Mouse (Mus musculus): ENCODE data around the gene Gbp4.
"Not testable (repeated sequence)": the region's sequence is repeated elsewhere in the genome, so short reads cannot be mapped to it uniquely, and the experiment has no call there.

DNA sequence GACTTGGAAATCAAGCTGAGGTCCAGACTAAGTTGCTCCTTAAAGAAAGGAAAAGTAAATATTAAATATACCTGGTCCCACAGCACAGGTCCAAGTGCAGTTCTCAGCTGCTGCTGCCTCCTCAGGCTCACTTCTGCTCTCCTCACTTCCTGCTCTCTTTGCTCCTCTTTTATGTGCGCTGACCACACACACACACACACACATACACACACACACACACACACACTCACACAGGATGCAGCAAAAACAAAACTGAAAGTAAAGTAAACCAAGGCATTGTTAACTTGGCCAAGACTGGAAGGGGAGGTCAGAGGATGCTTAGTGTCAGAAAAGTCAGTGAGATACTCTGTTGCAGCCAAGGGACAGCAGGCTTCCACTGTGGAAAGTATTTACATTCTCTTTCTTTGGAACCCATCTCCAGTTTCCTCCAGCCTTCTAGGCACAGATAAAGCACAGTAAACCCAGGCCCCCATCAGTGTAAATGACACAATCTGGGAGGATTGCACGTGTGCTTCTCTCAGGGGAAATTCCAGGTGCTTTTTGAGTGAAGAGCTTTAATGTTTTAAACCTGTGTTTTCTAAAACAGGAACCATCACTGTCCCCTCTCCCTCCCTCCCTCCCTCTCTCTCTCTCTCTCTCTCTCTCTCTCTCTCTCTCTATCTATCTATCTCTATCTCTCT is at the start of gene Gbp4, which contains the start of the genes Gbp9 and Gbp8:
- peak; percentile 60 for TF ChIP-seq EP300 (IDR thresholded peaks at IDR 0.05; ENCODE audit: low read length)
- not testable (repeated sequence) for TF ChIP-seq JUN (IDR thresholded peaks at IDR 0.05; ENCODE audit: insufficient read depth, low read depth, low read length); RCOR1 (conservative IDR thresholded peaks at IDR 0.05; ENCODE audit: low read depth, low read length)
